Mouse (Mus musculus) limb, embryonic 11.5 days (tissue): ENCODE data around the gene Guca2a. TPM values are rescaled to one million over a fixed set of nuclear protein-coding genes. Genes with fewer than 3 reads are reported as not detected.

Source experiments
- ATAC-seq: fragments of 200-750 bp; cut with Nextera tagmentation; 2 replicates; pipeline ENCODE4 v1.8.0; 2017; ENCODE audit warnings: low read depth; ENCODE audit not compliant: insufficient number of reproducible peaks, low FRiP score, low TSS enrichment
- DNase-seq: peaks from one replicate; pipeline ENCODE4 v3.0.0-alpha.2; 2015; ENCODE audit warnings: low spot score
- H3K27ac ChIP-seq: fragments of 300-500 bp; sonication (generic); replicated peaks from 2 replicates; pipeline ENCODE4 v1.5.1; 2014; ENCODE audit warnings: low read depth, mild to moderate bottlenecking, low read length
- H3K27me3 ChIP-seq: fragments of 300-500 bp; sonication (generic); 2 replicates; pipeline ENCODE4 v1.6.1; 2014; ENCODE audit warnings: mild to moderate bottlenecking, low read length, mixed read lengths; ENCODE audit not compliant: control insufficient read depth, insufficient read depth
- H3K36me3 ChIP-seq: fragments of 300-500 bp; sonication (generic); 2 replicates; pipeline ENCODE4 v1.6.1; 2014; ENCODE audit warnings: mild to moderate bottlenecking, low read length, moderate library complexity, mixed read lengths; ENCODE audit not compliant: control insufficient read depth, insufficient read depth
- H3K4me1 ChIP-seq: fragments of 300-500 bp; sonication (generic); 2 replicates; pipeline ENCODE4 v1.6.1; 2014; ENCODE audit warnings: low read length, mixed read lengths; ENCODE audit not compliant: control insufficient read depth, insufficient read depth
- H3K4me2 ChIP-seq: fragments of 300-500 bp; sonication (generic); 2 replicates; pipeline ENCODE4 v1.6.1; 2014; ENCODE audit warnings: low read depth, mild to moderate bottlenecking, moderate library complexity; ENCODE audit not compliant: severe bottlenecking
- H3K4me3 ChIP-seq: fragments of 300-500 bp; sonication (generic); 2 replicates; pipeline ENCODE4 v1.5.1; 2014; ENCODE audit warnings: low read depth, low read length
- H3K9ac ChIP-seq: fragments of 300-500 bp; sonication (generic); 2 replicates; pipeline ENCODE4 v1.6.1; 2014; ENCODE audit warnings: mild to moderate bottlenecking, low read length
- H3K9me3 ChIP-seq: fragments of 300-500 bp; sonication (generic); 2 replicates; pipeline ENCODE4 v1.6.1; 2016; ENCODE audit warnings: low read length; ENCODE audit not compliant: control insufficient read depth
- WGBS: fragments of 180-500 bp; shearing (Covaris S2); extraction: QIAGEN DNeasy Blood & Tissue Kit; methylation state at CpG from one replicate; pipeline ENCODE4 v1.1.7; 2014; 5-methylcytosine and 5-hydroxymethylcytosine counted together
- polyA plus RNA-seq: library from polyadenylated mRNA; unstranded; fragments of >200 nt; fragmentation: Nextera tagmentation; extraction: Ambion mirVana; gene quantifications from 2 replicates; pipeline ENCODE4 v1.2.1, GENCODE M21; 2014

Gene Guca2a
- polyA plus RNA-seq, 1 experiment from 2014 or later: not detected

DNA sequence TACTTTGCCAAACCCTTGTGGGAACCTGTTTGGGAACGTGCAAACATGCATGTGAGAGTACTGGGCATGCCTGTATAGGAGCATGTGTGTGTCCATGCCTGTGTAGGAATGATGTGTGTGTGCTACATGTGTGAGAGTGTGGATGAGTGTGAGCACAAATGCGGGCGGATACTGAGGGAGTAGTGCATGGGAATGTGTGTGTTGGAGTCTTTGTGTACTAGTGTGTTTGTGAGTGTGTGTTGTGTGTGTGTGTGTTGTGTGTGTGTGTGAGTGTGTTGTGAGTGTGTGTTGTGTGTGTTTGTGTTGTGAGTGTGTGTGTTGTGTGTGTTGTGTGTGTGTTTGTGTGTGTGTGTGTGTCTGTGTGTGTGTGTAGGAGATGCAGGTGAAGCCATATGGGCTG lies 30.7 kb downstream of the Guca2a start:
- WGBS: 82% methylated on average over 3 of the region's 3 CpGs
- H3K27ac ChIP-seq: no peak overlapping the region
- H3K9ac ChIP-seq: no peak overlapping the region
- no peak overlapping the region for H3K4me3 ChIP-seq
- H3K9me3 ChIP-seq: no peaks in the 10 kb centered on the region
- no peaks in the 10 kb centered on the region for H3K27me3 ChIP-seq
- DNase-seq (no peak), ATAC-seq (no peak)
- H3K4me2 ChIP-seq: no peak overlapping the region
- no peaks in the 10 kb centered on the region for H3K4me1 ChIP-seq
- H3K36me3 ChIP-seq: no peaks in the 10 kb centered on the region

DNA sequence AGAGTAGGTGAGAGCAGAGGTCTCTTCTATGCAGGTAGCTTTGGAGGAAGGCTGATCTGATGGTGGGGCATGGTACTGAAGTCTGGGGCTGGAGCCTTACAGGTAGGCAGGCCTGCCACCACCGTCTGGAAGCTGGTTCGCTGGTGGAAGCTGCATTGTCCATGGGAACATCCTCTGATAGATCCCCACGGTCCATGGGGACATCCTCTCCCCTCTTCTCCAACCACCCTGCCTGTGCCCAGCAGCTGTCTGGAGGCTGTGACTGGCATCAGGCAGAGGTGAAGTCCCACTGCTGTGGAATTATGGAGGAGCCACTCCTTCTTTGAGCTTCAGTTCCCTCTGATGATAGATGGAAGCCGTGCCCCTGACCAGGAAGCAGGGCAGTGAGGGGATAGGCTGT lies 31.1 kb downstream of the Guca2a start:
- Histone ChIP-seq H3K9ac (no peak overlapping the region), H3K9me3 (no peaks in the 10 kb centered on the region)
- 76% methylated on average over 4 of the region's 4 CpGs for WGBS

DNA sequence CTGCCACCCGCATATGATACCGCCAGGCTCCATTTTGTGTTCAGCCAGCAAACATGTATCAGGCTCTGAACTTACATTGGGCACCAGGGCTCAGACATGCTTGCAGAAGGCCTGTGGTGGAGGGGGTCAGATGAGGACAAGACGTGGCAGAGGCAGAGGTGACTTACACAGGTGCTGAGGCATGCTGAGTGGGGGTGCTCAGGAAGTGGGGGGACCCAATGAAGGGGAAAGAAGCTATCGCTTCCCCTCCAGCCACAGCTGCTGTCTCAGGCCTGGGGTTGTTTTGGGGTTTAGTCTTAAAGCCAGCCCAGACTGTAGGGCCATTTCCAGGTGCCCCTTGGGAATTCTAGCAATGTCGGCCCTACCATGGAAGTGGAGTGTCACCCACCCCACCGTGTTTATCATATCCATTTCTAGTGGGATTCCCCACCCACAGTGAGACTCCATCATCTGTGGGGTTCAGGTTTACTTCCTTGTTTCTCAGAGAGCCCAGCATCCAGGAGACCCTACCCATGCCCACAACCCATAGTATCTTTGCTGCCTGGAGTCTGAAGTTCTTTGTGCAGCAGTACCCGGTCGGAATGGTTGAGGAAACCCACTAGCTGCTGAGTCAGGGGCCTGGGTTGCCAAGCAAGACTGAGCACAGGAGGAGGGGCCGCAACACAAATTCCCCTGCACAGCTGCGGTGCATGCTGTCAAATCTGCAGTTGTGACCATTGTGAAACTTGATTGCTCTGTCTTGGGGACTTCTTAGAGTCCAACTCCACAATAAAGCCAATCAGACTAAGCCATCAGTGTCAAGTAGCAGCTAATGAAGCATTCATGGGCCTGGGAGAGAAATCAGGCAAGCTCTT lies 32.1 kb downstream of the Guca2a start:
- H3K4me3 ChIP-seq: no peak overlapping the region
- H3K9ac ChIP-seq: no peak overlapping the region
- no peaks in the 10 kb centered on the region for H3K4me1 ChIP-seq
- WGBS: 75% methylated on average over 10 of the region's 10 CpGs
- H3K4me2 ChIP-seq: no peak overlapping the region
- no peaks in the 10 kb centered on the region for H3K9me3 ChIP-seq
- DNase-seq (no peak), ATAC-seq (no peak)
- H3K27ac ChIP-seq: no peak overlapping the region
- no peaks in the 10 kb centered on the region for H3K27me3 ChIP-seq
- no peaks in the 10 kb centered on the region for H3K36me3 ChIP-seq

More for the DNA sequence above, 31.1 kb downstream of the Guca2a start:
- no peak for DNase-seq
- Histone ChIP-seq H3K27me3 (no peaks in the 10 kb centered on the region), H3K36me3 (no peaks in the 10 kb centered on the region), H3K4me3 (no peak overlapping the region), H3K4me2 (no peak overlapping the region), H3K27ac (no peak overlapping the region), H3K4me1 (no peaks in the 10 kb centered on the region)
- ATAC-seq: no peak

DNA sequence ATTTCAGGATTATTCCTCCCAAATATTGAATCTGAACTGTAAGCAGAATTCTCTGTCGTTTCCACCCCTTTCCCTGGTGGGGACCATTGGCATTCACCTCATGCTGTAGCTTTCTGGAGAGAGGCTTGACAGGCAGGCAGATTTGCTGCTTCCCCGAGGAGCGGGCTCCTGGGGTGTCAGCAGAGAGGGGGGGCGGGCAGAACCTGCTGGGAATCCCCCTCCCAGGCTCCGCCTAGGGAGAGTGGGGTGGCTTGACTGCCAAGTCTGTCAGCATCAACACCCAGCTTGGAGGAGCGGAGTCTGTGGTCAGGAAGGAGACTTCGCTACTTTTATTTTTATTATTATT lies 32.7 kb downstream of the Guca2a start:
- no peak overlapping the region for H3K4me3 ChIP-seq
- no peak overlapping the region for H3K27ac ChIP-seq
- no peaks in the 10 kb centered on the region for H3K36me3 ChIP-seq
- ATAC-seq (no peak), DNase-seq (no peak)
- no peaks in the 10 kb centered on the region for H3K9me3 ChIP-seq
- 54% methylated on average over 7 of the region's 7 CpGs for WGBS
- no peaks in the 10 kb centered on the region for H3K27me3 ChIP-seq
- H3K4me1 ChIP-seq: no peaks in the 10 kb centered on the region
- H3K9ac ChIP-seq: no peak overlapping the region
- no peak overlapping the region for H3K4me2 ChIP-seq

DNA sequence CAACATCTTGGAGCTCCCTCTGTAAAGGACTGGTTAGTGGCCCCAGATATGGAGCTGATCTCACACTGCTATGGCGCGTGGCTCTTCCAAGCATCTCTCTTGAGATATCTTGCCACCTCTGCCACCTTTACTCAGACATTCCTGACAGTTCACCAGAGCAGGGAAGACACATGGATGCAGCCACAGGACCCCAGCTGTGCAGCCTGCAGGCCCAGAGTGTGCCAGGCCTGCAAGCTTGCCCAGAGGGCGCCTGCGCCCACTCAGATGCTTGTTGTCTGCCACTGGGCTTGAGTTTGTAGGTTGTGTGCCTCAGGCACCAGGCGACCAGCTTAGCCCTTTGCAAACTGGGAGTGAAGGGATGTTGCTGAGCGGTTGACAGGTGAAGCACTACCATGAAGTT lies 33.2 kb downstream of the Guca2a start:
- Histone ChIP-seq H3K27me3 (no peaks in the 10 kb centered on the region), H3K9me3 (no peaks in the 10 kb centered on the region), H3K4me1 (no peaks in the 10 kb centered on the region), H3K36me3 (no peaks in the 10 kb centered on the region), H3K4me3 (no peak overlapping the region), H3K27ac (no peak overlapping the region), H3K4me2 (no peak overlapping the region), H3K9ac (no peak overlapping the region)
- ATAC-seq (no peak), DNase-seq (no peak)
- 91% methylated on average over 6 of the region's 6 CpGs for WGBS

DNA sequence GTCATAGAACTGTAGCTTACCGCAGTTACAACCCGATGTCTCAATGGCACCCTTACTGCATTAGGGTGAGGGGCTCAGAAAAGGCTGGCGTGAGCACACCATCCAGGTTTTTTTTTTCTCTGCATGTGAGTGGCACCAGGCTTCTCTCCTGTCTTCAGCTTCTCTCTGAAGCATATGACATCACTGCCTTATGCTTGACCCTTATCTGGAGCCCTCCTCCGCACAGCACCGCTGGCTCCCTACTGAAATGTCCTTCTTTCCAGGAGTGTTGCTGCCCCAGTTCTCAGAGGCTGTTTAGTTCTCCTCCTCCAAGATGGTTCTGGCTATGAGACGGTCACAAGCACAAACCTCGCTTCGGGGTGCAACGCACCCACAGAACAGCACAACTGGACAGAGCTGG lies 33.7 kb downstream of the Guca2a start:
- ATAC-seq: no peak
- 92% methylated on average over 9 of the region's 9 CpGs for WGBS
- Histone ChIP-seq H3K36me3 (no peaks in the 10 kb centered on the region), H3K9me3 (no peaks in the 10 kb centered on the region), H3K27me3 (no peaks in the 10 kb centered on the region), H3K27ac (no peak overlapping the region), H3K4me1 (no peaks in the 10 kb centered on the region), H3K4me2 (no peak overlapping the region), H3K4me3 (no peak overlapping the region), H3K9ac (no peak overlapping the region)
- DNase-seq: no peak

DNA sequence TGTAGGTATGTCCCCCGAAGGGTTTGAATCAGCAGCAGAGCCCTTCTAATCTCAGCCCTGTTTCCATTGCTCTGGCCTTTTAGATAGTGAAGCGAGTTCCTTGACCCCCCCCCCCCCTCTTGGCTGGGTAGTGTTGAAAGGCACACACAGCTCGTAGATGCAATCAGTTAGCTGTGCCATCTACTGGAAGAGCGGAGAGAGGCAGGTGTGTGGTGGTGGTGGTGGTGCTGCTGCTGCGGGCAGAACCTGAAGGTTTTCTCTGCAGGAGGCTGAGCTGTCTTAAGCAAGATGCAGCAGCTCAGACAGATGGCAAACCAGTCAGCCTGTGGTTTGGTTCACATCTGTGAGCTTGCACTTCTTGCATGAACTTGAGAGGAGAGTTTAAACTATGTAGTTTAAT lies 35.2 kb downstream of the Guca2a start:
- H3K4me2 ChIP-seq: no peak overlapping the region
- no peak overlapping the region for H3K4me3 ChIP-seq
- no peak overlapping the region for H3K27ac ChIP-seq
- WGBS: 45% methylated on average over 5 of the region's 5 CpGs
- H3K27me3 ChIP-seq: no peaks in the 10 kb centered on the region
- ATAC-seq: no peak
- H3K9ac ChIP-seq: no peak overlapping the region
- H3K9me3 ChIP-seq: no peaks in the 10 kb centered on the region
- H3K36me3 ChIP-seq: no peaks in the 10 kb centered on the region
- H3K4me1 ChIP-seq: no peaks in the 10 kb centered on the region
- no peak for DNase-seq

DNA sequence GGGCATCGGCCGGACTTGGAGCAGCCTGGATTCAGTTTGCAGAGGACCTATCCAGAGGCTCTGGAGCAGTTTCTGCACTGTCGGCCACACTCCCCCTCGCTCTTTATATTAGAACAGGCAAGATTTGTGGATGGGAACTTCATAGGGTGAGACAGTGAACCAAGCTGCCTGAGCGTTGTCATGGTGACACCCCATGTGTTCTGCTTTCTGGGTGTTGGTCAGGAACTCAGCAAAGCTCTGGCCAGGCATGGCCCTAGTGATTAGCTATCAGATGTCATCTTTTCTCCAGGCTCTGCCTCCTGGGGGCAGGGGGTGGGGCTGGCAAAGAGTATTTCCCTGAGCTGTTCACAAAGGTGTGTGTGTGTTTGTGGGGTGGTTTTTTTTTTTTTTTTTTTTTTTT lies 45.1 kb downstream of the Guca2a start:
- no peak overlapping the region for H3K27ac ChIP-seq
- ATAC-seq (no peak), DNase-seq (no peak)
- no peak overlapping the region for H3K4me3 ChIP-seq
- no peak overlapping the region for H3K9ac ChIP-seq
- no peak overlapping the region for H3K4me2 ChIP-seq
- no peaks in the 10 kb centered on the region for H3K27me3 ChIP-seq
- H3K9me3 ChIP-seq: no peaks in the 10 kb centered on the region
- no peaks in the 10 kb centered on the region for H3K4me1 ChIP-seq
- 71% methylated on average over 5 of the region's 5 CpGs for WGBS
- no peaks in the 10 kb centered on the region for H3K36me3 ChIP-seq

DNA sequence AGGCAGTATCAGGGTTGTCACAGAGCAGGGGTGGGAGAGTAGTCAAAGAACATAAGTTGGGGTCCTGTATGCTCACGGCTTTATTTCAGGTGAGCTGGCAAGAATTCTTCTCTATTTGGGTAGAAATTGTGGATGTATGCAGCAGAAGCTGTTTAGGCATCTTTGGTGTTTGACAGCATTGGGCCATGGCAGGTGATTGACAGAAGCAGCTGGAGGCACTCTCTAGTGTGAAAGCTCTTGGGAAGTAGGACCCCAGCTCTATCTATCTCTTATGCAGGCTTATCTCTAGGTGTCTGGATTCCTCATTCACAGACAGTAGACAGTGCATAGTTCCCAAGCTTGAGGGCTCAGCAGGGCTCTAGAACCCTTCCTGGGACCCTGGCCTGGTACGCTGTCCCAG lies 48.2 kb downstream of the Guca2a start:
- no peak overlapping the region for H3K4me3 ChIP-seq
- H3K9ac ChIP-seq: no peak overlapping the region
- no peaks in the 10 kb centered on the region for H3K36me3 ChIP-seq
- H3K9me3 ChIP-seq: no peaks in the 10 kb centered on the region
- H3K27me3 ChIP-seq: no peaks in the 10 kb centered on the region
- no peak overlapping the region for H3K27ac ChIP-seq
- H3K4me1 ChIP-seq: no peaks in the 10 kb centered on the region
- 95% methylated on average over 2 of the region's 2 CpGs for WGBS
- DNase-seq (no peak), ATAC-seq (no peak)
- no peak overlapping the region for H3K4me2 ChIP-seq
